Mouse (Mus musculus) CD4-positive, CD25-positive, alpha-beta regulatory T cell (primary cell): ENCODE data around the gene Il1r2. TPM values are rescaled to one million over a fixed set of nuclear protein-coding genes. Genes with fewer than 3 reads are reported as not detected.

Experiments
- polyA plus RNA-seq: library from polyadenylated mRNA; unstranded; fragments of 100-300 nt; shearing (Covaris generic); gene quantifications from one replicate; pipeline ENCODE4 v1.2.1, GENCODE M21; 2017

The Il1r2 gene
- 18.6 TPM for polyA plus RNA-seq

GRCm38 (mm10) chr1:40073779-40074178, at the start of gene Il1r2:
TSS of gene Il1r2 (plus strand) at chr1:40074079.

Other genes with a start within 250 kb of the Il1r2 start
- 73.5 TPM for gene Map4k4, start 173.2 kb upstream of the Il1r2 start, polyA plus RNA-seq
- 0.29 TPM for gene Il1r1, start 151.0 kb downstream of the Il1r2 start, polyA plus RNA-seq